Mouse (Mus musculus): ENCODE measurements around the gene Armh3. TPM values are rescaled to one million over a fixed set of nuclear protein-coding genes. Genes with fewer than 3 reads are reported as not detected.

Armh3 gene
- polyA plus RNA-seq, 1 experiment, result not detected

- Histone ChIP-seq H3K4me3 (ENCODE audit: insufficient read depth, low read depth, low read length) (no peak overlapping the region), H3K27ac (ENCODE audit: insufficient read depth, low read depth, low read length) (no peak overlapping the region), H3K4me1 (ENCODE audit: control insufficient read depth, insufficient read depth, low read length) (no peaks in the 10 kb centered on the region)
- TF ChIP-seq POLR2A (IDR thresholded peaks at IDR 0.05; ENCODE audit: insufficient read depth, low read depth, low read length) (no peak), CTCF (IDR thresholded peaks at IDR 0.05; ENCODE audit: insufficient read depth, low read depth, low read length) (no peak)
- 81% methylated on average over 10 of the region's 10 CpGs for WGBS
Measured at GRCm38 (mm10) chr19:45911236-45912025, 86.9 kb downstream of the Armh3 start.

- H3K4me3 ChIP-seq (ENCODE audit: insufficient read depth, low read depth, low read length), result no peak overlapping the region
- TF ChIP-seq CTCF (IDR thresholded peaks at IDR 0.05; ENCODE audit: insufficient read depth, low read depth, low read length) (no peak), POLR2A (IDR thresholded peaks at IDR 0.05; ENCODE audit: insufficient read depth, low read depth, low read length) (no peak)
- H3K27ac ChIP-seq (ENCODE audit: insufficient read depth, low read depth, low read length), result no peak overlapping the region
- 98% methylated on average over 3 of the region's 3 CpGs for WGBS
- no peaks in the 10 kb centered on the region for H3K4me1 ChIP-seq (ENCODE audit: control insufficient read depth, insufficient read depth, low read length)
Measured at GRCm38 (mm10) chr19:45908246-45908645, 90.0 kb downstream of the Armh3 start.

GRCm38 (mm10) chr19:45907416-45907815, 90.9 kb downstream of the Armh3 start:
- Histone ChIP-seq H3K4me1 (ENCODE audit: control insufficient read depth, insufficient read depth, low read length) (no peaks in the 10 kb centered on the region), H3K27ac (ENCODE audit: insufficient read depth, low read depth, low read length) (no peak overlapping the region), H3K4me3 (ENCODE audit: insufficient read depth, low read depth, low read length) (no peak overlapping the region)
- WGBS, result 95% methylated on average over 6 of the region's 6 CpGs
- no peak for TF ChIP-seq CTCF (IDR thresholded peaks at IDR 0.05; ENCODE audit: insufficient read depth, low read depth, low read length)
- TF ChIP-seq POLR2A (IDR thresholded peaks at IDR 0.05; ENCODE audit: insufficient read depth, low read depth, low read length), result no peak

GRCm38 (mm10) chr19:45903861-45904260, 94.4 kb downstream of the Armh3 start:
- 89% methylated on average over 3 of the region's 3 CpGs for WGBS
- H3K4me3 ChIP-seq (ENCODE audit: insufficient read depth, low read depth, low read length), result no peak overlapping the region
- no peak for TF ChIP-seq POLR2A (IDR thresholded peaks at IDR 0.05; ENCODE audit: insufficient read depth, low read depth, low read length)
- TF ChIP-seq CTCF (IDR thresholded peaks at IDR 0.05; ENCODE audit: insufficient read depth, low read depth, low read length), result no peak

GRCm38 (mm10) chr19:45902390-45903035, 95.8 kb downstream of the Armh3 start:
- Histone ChIP-seq H3K27ac (ENCODE audit: insufficient read depth, low read depth, low read length) (no peak overlapping the region), H3K4me3 (ENCODE audit: insufficient read depth, low read depth, low read length) (no peak overlapping the region), H3K4me1 (ENCODE audit: control insufficient read depth, insufficient read depth, low read length) (no peaks in the 10 kb centered on the region; the same call in 1 of the 2 replicates)
- 70% methylated on average over 8 of the region's 8 CpGs for WGBS
- TF ChIP-seq POLR2A (IDR thresholded peaks at IDR 0.05; ENCODE audit: insufficient read depth, low read depth, low read length) (no peak), CTCF (IDR thresholded peaks at IDR 0.05; ENCODE audit: insufficient read depth, low read depth, low read length) (no peak)

More at GRCm38 (mm10) chr19:45903861-45904260, 94.4 kb downstream of the Armh3 start:
- Histone ChIP-seq H3K27ac (ENCODE audit: insufficient read depth, low read depth, low read length) (no peak overlapping the region), H3K4me1 (ENCODE audit: control insufficient read depth, insufficient read depth, low read length) (no peaks in the 10 kb centered on the region; the same call in 1 of the 2 replicates)

GRCm38 (mm10) chr19:45900836-45901235, 97.5 kb downstream of the Armh3 start:
- Histone ChIP-seq H3K4me1 (ENCODE audit: control insufficient read depth, insufficient read depth, low read length) (no peaks in the 10 kb centered on the region; the same call in 1 of the 2 replicates), H3K27ac (ENCODE audit: insufficient read depth, low read depth, low read length) (no peak overlapping the region), H3K4me3 (ENCODE audit: insufficient read depth, low read depth, low read length) (no peak overlapping the region)
- 97% methylated on average over 5 of the region's 5 CpGs for WGBS
- TF ChIP-seq POLR2A (IDR thresholded peaks at IDR 0.05; ENCODE audit: insufficient read depth, low read depth, low read length) (no peak), CTCF (IDR thresholded peaks at IDR 0.05; ENCODE audit: insufficient read depth, low read depth, low read length) (no peak)

GRCm38 (mm10) chr19:45895726-45896125, 102.6 kb downstream of the Armh3 start:
- H3K4me3 ChIP-seq (ENCODE audit: insufficient read depth, low read depth, low read length), result no peak overlapping the region
- H3K4me1 ChIP-seq (ENCODE audit: control insufficient read depth, insufficient read depth, low read length), result no peaks in the 10 kb centered on the region
- 91% methylated on average over 1 of the region's 1 CpGs for WGBS
- TF ChIP-seq CTCF (IDR thresholded peaks at IDR 0.05; ENCODE audit: insufficient read depth, low read depth, low read length) (no peak), POLR2A (IDR thresholded peaks at IDR 0.05; ENCODE audit: insufficient read depth, low read depth, low read length) (no peak)
- no peak overlapping the region for H3K27ac ChIP-seq (ENCODE audit: insufficient read depth, low read depth, low read length)

GRCm38 (mm10) chr19:45882056-45882455, 116.2 kb downstream of the Armh3 start:
- Histone ChIP-seq H3K4me1 (ENCODE audit: control insufficient read depth, insufficient read depth, low read length) (0 out of 2 replicates have a peak, but pooled peaks cover 2% of the 10 kb centered on the region), H3K27ac (ENCODE audit: insufficient read depth, low read depth, low read length) (no peak overlapping the region), H3K4me3 (ENCODE audit: insufficient read depth, low read depth, low read length) (no peak overlapping the region)
- TF ChIP-seq CTCF (IDR thresholded peaks at IDR 0.05; ENCODE audit: insufficient read depth, low read depth, low read length), result no peak
- no peak for TF ChIP-seq POLR2A (IDR thresholded peaks at IDR 0.05; ENCODE audit: insufficient read depth, low read depth, low read length)
- 61% methylated on average over 3 of the region's 3 CpGs for WGBS

- no peak overlapping the region for H3K27ac ChIP-seq (ENCODE audit: insufficient read depth, low read depth, low read length)
- H3K4me1 ChIP-seq (ENCODE audit: control insufficient read depth, insufficient read depth, low read length), result no peaks in the 10 kb centered on the region
- TF ChIP-seq POLR2A (IDR thresholded peaks at IDR 0.05; ENCODE audit: insufficient read depth, low read depth, low read length), result no peak
- TF ChIP-seq CTCF (IDR thresholded peaks at IDR 0.05; ENCODE audit: insufficient read depth, low read depth, low read length), result no peak
- H3K4me3 ChIP-seq (ENCODE audit: insufficient read depth, low read depth, low read length), result no peak overlapping the region
- WGBS, result 83% methylated on average over 1 of the region's 1 CpGs
Measured at GRCm38 (mm10) chr19:45873320-45873719, 125.0 kb downstream of the Armh3 start.

Data from olfactory bulb, adult 2 months (tissue).